Mouse (Mus musculus) stomach, postnatal 0 days (tissue): ENCODE measurements at regions not wholly inside any gene's neighbourhood (a gene's known extent, or its start where the extent isn't known, plus 50 kb on each side); places are given as distances from the start of the nearest gene placed in this dataset. TPM values are rescaled to one million over a fixed set of nuclear protein-coding genes. Genes with fewer than 3 reads are reported as not detected.
A peak's percentile ranks its signal among the peaks of the same experiment; 100 is the strongest.

Experiments
- ATAC-seq: fragments of 200-750 bp; cut with Nextera tagmentation; 2 replicates; pipeline ENCODE4 v1.8.0; 2017; ENCODE audit not compliant: low FRiP score, low TSS enrichment
- DNase-seq: peaks from one replicate; pipeline ENCODE4 v3.0.0-alpha.2; 2016; ENCODE audit warnings: low spot score
- H3K27ac ChIP-seq: fragments of 300-500 bp; sonication (generic); replicated peaks from 2 replicates; pipeline ENCODE4 v1.5.1; 2014; ENCODE audit warnings: mild to moderate bottlenecking, control low read depth
- H3K27me3 ChIP-seq: fragments of 300-500 bp; sonication (generic); 2 replicates; pipeline ENCODE4 v1.6.1; 2014; ENCODE audit warnings: low read length; ENCODE audit not compliant: control insufficient read depth, insufficient read depth
- H3K36me3 ChIP-seq: fragments of 300-500 bp; sonication (generic); 2 replicates; pipeline ENCODE4 v1.6.1; 2014; ENCODE audit warnings: low read length, mixed read lengths; ENCODE audit not compliant: control insufficient read depth, insufficient read depth
- H3K4me1 ChIP-seq: fragments of 300-500 bp; sonication (generic); replicated peaks from 2 replicates; pipeline ENCODE4 v1.6.1; 2014; ENCODE audit warnings: antibody characterized with exemption; ENCODE audit not compliant: control insufficient read depth, insufficient read depth
- H3K4me2 ChIP-seq: fragments of 300-500 bp; sonication (generic); replicated peaks from 2 replicates; pipeline ENCODE4 v1.6.1; 2014; ENCODE audit warnings: low read depth, mild to moderate bottlenecking, control low read depth, moderate library complexity
- H3K4me3 ChIP-seq: fragments of 300-500 bp; sonication (generic); 2 replicates; pipeline ENCODE4 v1.5.1; 2014; ENCODE audit warnings: low read depth, low read length, control low read depth
- H3K9ac ChIP-seq: fragments of 300-500 bp; sonication (generic); 2 replicates; pipeline ENCODE4 v1.6.1; 2014; ENCODE audit warnings: mild to moderate bottlenecking, low read length, control low read depth, mixed read lengths
- H3K9me3 ChIP-seq: fragments of 300-500 bp; sonication (generic); 2 replicates; pipeline ENCODE4 v1.6.1; 2016; ENCODE audit warnings: low read length; ENCODE audit not compliant: control insufficient read depth
- CTCF ChIP-seq: IDR thresholded peaks from 2 replicates; pipeline ENCODE4 v1.5.1; 2016; ENCODE audit warnings: antibody characterized with exemption, low read depth, mild to moderate bottlenecking, moderate library complexity
- EP300 ChIP-seq: optimal IDR thresholded peaks from 2 replicates; pipeline ENCODE3; 2016; ENCODE audit warnings: antibody characterized with exemption
- WGBS: fragments of 180-500 bp; shearing (Covaris S2); extraction: QIAGEN DNeasy Blood & Tissue Kit; methylation state at CpG from one replicate; pipeline ENCODE4 v1.1.7; 2014; 5-methylcytosine and 5-hydroxymethylcytosine counted together
- microRNA-seq: library from miRNA; unstranded; fragments of <30 nt; microRNA quantifications from one replicate; pipeline ENCODE4, GENCODE M21; 2016

- ATAC-seq (0 out of 2 replicates have a peak, but pooled peaks have one; percentile 26), DNase-seq (no peak)
- Histone ChIP-seq H3K4me2 (no peak overlapping the region), H3K4me3 (no peak overlapping the region), H3K27ac (no peak overlapping the region), H3K36me3 (no peaks in the 10 kb centered on the region), H3K27me3 (no peaks in the 10 kb centered on the region), H3K9ac (no peak overlapping the region), H3K9me3 (no peaks in the 10 kb centered on the region), H3K4me1 (no peaks in the 10 kb centered on the region)
- WGBS: 22% methylated on average over 6 of the region's 6 CpGs
- TF ChIP-seq EP300: no peak
- no peak for TF ChIP-seq CTCF
These were observed 107.4 kb upstream of the Nsun2 start for GRCm38 (mm10) chr13:69426117-69426516.

GRCm38 (mm10) chr13:69429596-69429995, 104.0 kb upstream of the Nsun2 start:
- Histone ChIP-seq H3K4me3 (no peak overlapping the region), H3K9ac (no peak overlapping the region), H3K9me3 (no peaks in the 10 kb centered on the region), H3K4me2 (no peak overlapping the region), H3K27me3 (no peaks in the 10 kb centered on the region), H3K27ac (no peak overlapping the region), H3K4me1 (no peaks in the 10 kb centered on the region), H3K36me3 (no peaks in the 10 kb centered on the region)
- TF ChIP-seq EP300 (no peak), CTCF (no peak)
- DNase-seq (no peak), ATAC-seq (no peak)
- 41% methylated on average over 5 of the region's 5 CpGs for WGBS

GRCm38 (mm10) chr13:69433461-69434323, 99.9 kb upstream of the Nsun2 start:
- Histone ChIP-seq H3K4me1 (no peaks in the 10 kb centered on the region), H3K4me3 (no peak overlapping the region), H3K9ac (no peak overlapping the region), H3K27me3 (no peaks in the 10 kb centered on the region), H3K4me2 (no peak overlapping the region), H3K27ac (no peak overlapping the region), H3K9me3 (no peaks in the 10 kb centered on the region), H3K36me3 (no peaks in the 10 kb centered on the region)
- ATAC-seq (peak; percentile 71; the same call in 1 of the 2 replicates), DNase-seq (no peak)
- 54% methylated on average over 8 of the region's 8 CpGs for WGBS
- TF ChIP-seq EP300 (no peak), CTCF (no peak)

- H3K27ac ChIP-seq: no peak overlapping the region
- H3K36me3 ChIP-seq: no peaks in the 10 kb centered on the region
- WGBS: 84% methylated on average over 9 of the region's 9 CpGs
- no peaks in the 10 kb centered on the region for H3K4me1 ChIP-seq
- no peaks in the 10 kb centered on the region for H3K9me3 ChIP-seq
- DNase-seq: no peak
- TF ChIP-seq EP300 (no peak), CTCF (no peak)
- no peak overlapping the region for H3K9ac ChIP-seq
- no peaks in the 10 kb centered on the region for H3K27me3 ChIP-seq
- no peak for ATAC-seq
- H3K4me2 ChIP-seq: no peak overlapping the region
- H3K4me3 ChIP-seq: no peak overlapping the region
These were observed 94.1 kb upstream of the Nsun2 start for GRCm38 (mm10) chr13:69439486-69439885.

GRCm38 (mm10) chr13:69441798-69442197, 91.7 kb upstream of the Nsun2 start:
- no peaks in the 10 kb centered on the region for H3K27me3 ChIP-seq
- 67% methylated on average over 1 of the region's 1 CpGs for WGBS
- DNase-seq (no peak), ATAC-seq (no peak)
- no peak overlapping the region for H3K27ac ChIP-seq
- no peak overlapping the region for H3K4me3 ChIP-seq
- H3K36me3 ChIP-seq: no peaks in the 10 kb centered on the region
- H3K9ac ChIP-seq: no peak overlapping the region
- no peaks in the 10 kb centered on the region for H3K9me3 ChIP-seq
- no peak overlapping the region for H3K4me2 ChIP-seq
- TF ChIP-seq EP300 (no peak), CTCF (no peak)
- H3K4me1 ChIP-seq: no peaks in the 10 kb centered on the region

- Histone ChIP-seq H3K9me3 (no peaks in the 10 kb centered on the region), H3K4me3 (no peak overlapping the region), H3K27ac (no peak overlapping the region), H3K9ac (no peak overlapping the region), H3K36me3 (no peaks in the 10 kb centered on the region), H3K4me1 (no peaks in the 10 kb centered on the region), H3K4me2 (no peak overlapping the region), H3K27me3 (no peaks in the 10 kb centered on the region)
- DNase-seq (no peak), ATAC-seq (no peak)
- 80% methylated on average over 4 of the region's 4 CpGs for WGBS
- TF ChIP-seq EP300 (no peak), CTCF (no peak)
These were observed 87.9 kb upstream of the Nsun2 start for GRCm38 (mm10) chr13:69445611-69446010.

Small RNA genes lying in the stretch of these regions (microRNA-seq; reads per million reads assigned to microRNA genes)
- not detected for gene Gm44375
